Mouse (Mus musculus) limb, embryonic 15.5 days (tissue): Measurements from ENCODE around the gene Olfr1282. TPM values are rescaled to one million over a fixed set of nuclear protein-coding genes. Genes with fewer than 3 reads are reported as not detected.
"Not testable (repeated sequence)": the region's sequence is repeated elsewhere in the genome, so short reads cannot be mapped to it uniquely, and the experiment has no call there.

ENCODE experiments used
- ATAC-seq: fragments of 200-750 bp; cut with Nextera tagmentation; 2 replicates; pipeline ENCODE4 v1.8.0; 2017; ENCODE audit warnings: low read depth, moderate TSS enrichment; ENCODE audit not compliant: insufficient number of reproducible peaks, low FRiP score, low TSS enrichment
- H3K27ac ChIP-seq: fragments of 300-500 bp; sonication (generic); 2 replicates; pipeline ENCODE4 v1.5.1; 2015; ENCODE audit warnings: moderate library complexity, mild to moderate bottlenecking, inconsistent platforms
- H3K27me3 ChIP-seq: fragments of 300-500 bp; sonication (generic); 2 replicates; pipeline ENCODE4 v1.6.1; 2015; ENCODE audit warnings: inconsistent platforms
- H3K36me3 ChIP-seq: fragments of 300-500 bp; sonication (generic); 2 replicates; pipeline ENCODE4 v1.6.1; 2015; ENCODE audit warnings: inconsistent platforms
- H3K4me1 ChIP-seq: fragments of 300-500 bp; sonication (generic); 2 replicates; pipeline ENCODE4 v1.6.1; 2015; ENCODE audit warnings: inconsistent platforms
- H3K4me2 ChIP-seq: fragments of 300-500 bp; sonication (generic); 2 replicates; pipeline ENCODE4 v1.6.1; 2015; ENCODE audit warnings: mild to moderate bottlenecking, inconsistent platforms
- H3K4me3 ChIP-seq: fragments of 300-500 bp; sonication (generic); 2 replicates; pipeline ENCODE4 v1.5.1; 2015; ENCODE audit warnings: mild to moderate bottlenecking, inconsistent platforms
- H3K9ac ChIP-seq: fragments of 300-500 bp; sonication (generic); 2 replicates; pipeline ENCODE4 v1.6.1; 2015; ENCODE audit warnings: inconsistent platforms
- H3K9me3 ChIP-seq: fragments of 300-500 bp; sonication (generic); 2 replicates; pipeline ENCODE4 v1.6.1; 2016; ENCODE audit warnings: inconsistent platforms
- WGBS: fragments of 180-500 bp; shearing (Covaris S2); methylation state at CpG from one replicate; pipeline ENCODE4 v1.1.7; 2015; 5-methylcytosine and 5-hydroxymethylcytosine counted together
- polyA plus RNA-seq: library from polyadenylated mRNA; unstranded; fragments of >200 nt; fragmentation: Nextera tagmentation; extraction: Ambion mirVana; gene quantifications from 2 replicates; pipeline ENCODE4 v1.2.1, GENCODE M21; 2015

Gene Olfr1282
- not detected in 2 replicates for polyA plus RNA-seq

- no peaks in the 10 kb centered on the region for H3K27me3 ChIP-seq
- 63% methylated on average over 2 of the region's 2 CpGs for WGBS
- H3K9me3 ChIP-seq, result no peaks in the 10 kb centered on the region
- H3K9ac ChIP-seq, result no peak within 1 kb of the TSS
- no peaks in the 10 kb centered on the region for H3K4me1 ChIP-seq
- no peaks in the 10 kb centered on the region for H3K36me3 ChIP-seq
- H3K4me3 ChIP-seq, result no peak within 1 kb of the TSS
- no peak for ATAC-seq
- H3K4me2 ChIP-seq, result no peak within 1 kb of the TSS
- H3K27ac ChIP-seq, result no peak within 1 kb of the TSS
These were observed at the start of gene Olfr1282 for GRCm38 (mm10) chr2:111335976-111336375. TSS of gene Olfr1282 (minus strand) at chr2:111336076.

GRCm38 (mm10) chr2:111375222-111375621 is 39.3 kb upstream of the Olfr1282 start, which contains the start of gene Olfr1284:
TSS of gene Olfr1284 (plus strand) at chr2:111375522.
- Histone ChIP-seq H3K27ac (no peak within 1 kb of the TSS), H3K36me3 (no peaks in the 10 kb centered on the region), H3K4me1 (no peaks in the 10 kb centered on the region), H3K9ac (no peak within 1 kb of the TSS), H3K27me3 (no peaks in the 10 kb centered on the region), H3K9me3 (no peaks in the 10 kb centered on the region), H3K4me3 (no peak within 1 kb of the TSS), H3K4me2 (no peak within 1 kb of the TSS)
- 74% methylated on average over 1 of the region's 1 CpGs for WGBS
- ATAC-seq, result no peak

- Histone ChIP-seq H3K27ac (no peak within 1 kb of the TSS), H3K36me3 (no peaks in the 10 kb centered on the region), H3K9ac (no peak within 1 kb of the TSS), H3K9me3 (no peaks in the 10 kb centered on the region), H3K4me2 (no peak within 1 kb of the TSS), H3K4me1 (no peaks in the 10 kb centered on the region), H3K27me3 (no peaks in the 10 kb centered on the region), H3K4me3 (no peak within 1 kb of the TSS)
- WGBS, result 68% methylated on average over 2 of the region's 2 CpGs
- no peak for ATAC-seq
These were observed 30.6 kb upstream of the Olfr1282 start, which contains the start of gene Olfr1283 for GRCm38 (mm10) chr2:111366490-111366889. TSS of gene Olfr1283 (plus strand) at chr2:111366790.

GRCm38 (mm10) chr2:111333721-111334120 is 2.2 kb downstream of the Olfr1282 start:
- not testable (repeated sequence) for H3K27ac ChIP-seq, H3K4me3 ChIP-seq, H3K36me3 ChIP-seq, ATAC-seq, H3K9me3 ChIP-seq, H3K4me1 ChIP-seq, H3K27me3 ChIP-seq, H3K9ac ChIP-seq, H3K4me2 ChIP-seq
- 87% methylated on average over 5 of the region's 5 CpGs for whole genome bisulfite sequencing

GRCm38 (mm10) chr2:111326220-111326619 is 9.7 kb downstream of the Olfr1282 start, which contains the start of gene Olfr1281:
TSS of gene Olfr1281 (plus strand) at chr2:111326520.
- H3K4me3 ChIP-seq, result no peak within 1 kb of the TSS
- H3K9me3 ChIP-seq, result no peaks in the 10 kb centered on the region
- ATAC-seq, result no peak
- H3K4me1 ChIP-seq, result no peaks in the 10 kb centered on the region
- H3K4me2 ChIP-seq, result no peak within 1 kb of the TSS
- no peaks in the 10 kb centered on the region for H3K36me3 ChIP-seq
- no peak within 1 kb of the TSS for H3K9ac ChIP-seq
- no peaks in the 10 kb centered on the region for H3K27me3 ChIP-seq
- 67% methylated on average over 2 of the region's 2 CpGs for WGBS
- H3K27ac ChIP-seq, result no peak within 1 kb of the TSS

- ATAC-seq, result no peak
- Histone ChIP-seq H3K4me2 (no peak within 1 kb of the TSS), H3K36me3 (no peaks in the 10 kb centered on the region), H3K9ac (no peak within 1 kb of the TSS), H3K9me3 (no peaks in the 10 kb centered on the region), H3K27ac (no peak within 1 kb of the TSS), H3K4me3 (no peak within 1 kb of the TSS), H3K4me1 (no peaks in the 10 kb centered on the region), H3K27me3 (no peaks in the 10 kb centered on the region)
These were observed 22.2 kb downstream of the Olfr1282 start, which contains the start of gene Olfr1280 for GRCm38 (mm10) chr2:111313717-111314116. TSS of gene Olfr1280 (plus strand) at chr2:111314017.

- Histone ChIP-seq H3K9ac (no peak within 1 kb of the TSS), H3K4me3 (no peak within 1 kb of the TSS), H3K36me3 (no peaks in the 10 kb centered on the region), H3K4me2 (no peak within 1 kb of the TSS), H3K27me3 (no peaks in the 10 kb centered on the region), H3K4me1 (no peaks in the 10 kb centered on the region), H3K9me3 (no peaks in the 10 kb centered on the region), H3K27ac (no peak within 1 kb of the TSS)
- ATAC-seq, result no peak
These were observed 35.5 kb downstream of the Olfr1282 start, which contains the start of gene Olfr1279 for GRCm38 (mm10) chr2:111300374-111300773. TSS of gene Olfr1279 (plus strand) at chr2:111300635.

GRCm38 (mm10) chr2:111298541-111298940 is 37.3 kb downstream of the Olfr1282 start:
- Histone ChIP-seq H3K36me3 (no peaks in the 10 kb centered on the region), H3K4me2 (no peak overlapping the region), H3K4me3 (no peak overlapping the region), H3K9ac (no peak overlapping the region), H3K27ac (no peak overlapping the region), H3K27me3 (no peaks in the 10 kb centered on the region), H3K9me3 (no peaks in the 10 kb centered on the region), H3K4me1 (no peaks in the 10 kb centered on the region)
- no peak for ATAC-seq

GRCm38 (mm10) chr2:111289836-111290235 is 46.0 kb downstream of the Olfr1282 start, which contains the start of gene Olfr1278:
TSS of gene Olfr1278 (plus strand) at chr2:111290136.
- Histone ChIP-seq H3K4me3 (no peak within 1 kb of the TSS), H3K27me3 (no peaks in the 10 kb centered on the region), H3K9me3 (no peaks in the 10 kb centered on the region), H3K9ac (no peak within 1 kb of the TSS), H3K36me3 (no peaks in the 10 kb centered on the region), H3K27ac (no peak within 1 kb of the TSS), H3K4me2 (no peak within 1 kb of the TSS), H3K4me1 (no peaks in the 10 kb centered on the region)
- ATAC-seq, result no peak

Other genes starting within 250 kb of the Olfr1282 start
- not detected in 2 replicates for gene Gm13941, start 230.1 kb downstream of the Olfr1282 start, polyA plus RNA-seq
- gene Gm15130, start 183.1 kb downstream of the Olfr1282 start, polyA plus RNA-seq, result not detected in 2 replicates
- not detected in 2 replicates for gene 4930430A15Rik, start 106.5 kb downstream of the Olfr1282 start, polyA plus RNA-seq
- not detected in 2 replicates for gene Olfr1275, start 100.8 kb downstream of the Olfr1282 start, polyA plus RNA-seq
- not detected in 2 replicates for gene Olfr1276, start 81.6 kb downstream of the Olfr1282 start, polyA plus RNA-seq
- gene Olfr1277, start 62.0 kb downstream of the Olfr1282 start, polyA plus RNA-seq, result not detected in 2 replicates
- gene Olfr1278, start 45.9 kb downstream of the Olfr1282 start, polyA plus RNA-seq, result not detected in 2 replicates
- not detected in 2 replicates for gene Olfr1279, start 35.4 kb downstream of the Olfr1282 start, polyA plus RNA-seq
- not detected in 2 replicates for gene Olfr1280, start 22.1 kb downstream of the Olfr1282 start, polyA plus RNA-seq
- not detected in 2 replicates for gene Olfr1281, start 9.6 kb downstream of the Olfr1282 start, polyA plus RNA-seq
- gene Olfr1283, start 30.7 kb upstream of the Olfr1282 start, polyA plus RNA-seq, result not detected in 2 replicates
- gene Olfr1284, start 39.4 kb upstream of the Olfr1282 start, polyA plus RNA-seq, result not detected in 2 replicates
- not detected in 2 replicates for gene Olfr1286, start 87.0 kb upstream of the Olfr1282 start, polyA plus RNA-seq
- not detected in 2 replicates for gene Olfr1287, start 113.1 kb upstream of the Olfr1282 start, polyA plus RNA-seq
- gene Olfr1288, start 138.0 kb upstream of the Olfr1282 start, polyA plus RNA-seq, result not detected in 2 replicates
- not detected in 2 replicates for gene Olfr1289, start 144.7 kb upstream of the Olfr1282 start, polyA plus RNA-seq
- gene Olfr1290, start 157.8 kb upstream of the Olfr1282 start, polyA plus RNA-seq, result not detected in 2 replicates
- gene Olfr1291-ps1, start 161.1 kb upstream of the Olfr1282 start, polyA plus RNA-seq, result not detected in 2 replicates
- not detected in 2 replicates for gene Olfr1293-ps, start 189.1 kb upstream of the Olfr1282 start, polyA plus RNA-seq
- gene Olfr1294, start 204.2 kb upstream of the Olfr1282 start, polyA plus RNA-seq, result not detected in 2 replicates
- not detected in 2 replicates for gene Olfr1295, start 233.6 kb upstream of the Olfr1282 start, polyA plus RNA-seq